Mouse (Mus musculus) cerebellum, postnatal 36 days (tissue): ENCODE measurements at regions not wholly inside any gene's neighbourhood (a gene's known extent, or its start where the extent isn't known, plus 50 kb on each side); places are given as distances from the start of the nearest gene placed in this dataset.

Experiments
- DNase-seq, 2 experiments: peaks; one replicate each; pipeline ENCODE4 v3.0.0; 2021 to 2022; ENCODE audit warnings: mixed read lengths in 2 of 2

DNA sequence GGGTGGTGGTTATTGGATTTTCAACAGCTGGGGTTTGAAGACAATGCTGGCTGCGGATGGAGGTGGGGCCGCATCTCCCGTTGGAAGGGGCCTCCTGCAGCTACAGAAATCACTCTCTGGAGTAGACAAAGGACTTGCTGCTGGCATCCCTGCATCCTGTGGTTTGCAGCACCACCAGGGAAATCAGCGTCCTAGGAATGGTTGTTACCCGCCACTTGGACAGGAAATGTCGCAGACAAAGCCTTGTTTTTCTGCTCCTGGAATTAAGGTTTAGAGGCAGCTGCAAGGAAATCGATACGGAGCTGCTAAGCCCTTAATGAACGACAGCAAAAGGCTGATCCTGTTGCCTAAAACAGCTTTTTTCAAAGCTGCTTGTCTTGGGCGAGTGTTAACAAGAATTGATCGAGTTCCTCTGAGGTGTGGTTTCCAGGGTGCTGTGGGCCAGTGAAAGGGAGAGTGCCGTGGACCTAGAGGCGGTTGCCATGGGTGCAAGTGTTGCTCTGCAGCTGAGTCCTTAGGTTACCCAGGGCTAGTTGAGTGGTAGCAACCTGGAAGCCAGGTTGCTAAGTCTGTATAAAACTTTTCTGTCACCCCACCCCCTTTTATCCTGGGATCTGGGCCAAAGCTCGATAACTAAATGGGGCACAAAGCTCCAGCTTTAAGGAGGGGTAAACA is 230.6 kb upstream of the Chd6 start:
- DNase-seq: no peak

GRCm38 (mm10) chr2:161338953-161339326 is 230.1 kb upstream of the Chd6 start:
- no peak for DNase-seq

- DNase-seq: no peak
Measured at GRCm38 (mm10) chr2:161332653-161333052, 223.8 kb upstream of the Chd6 start.

GRCm38 (mm10) chr2:161331850-161332365 is 223.0 kb upstream of the Chd6 start:
- no peak for DNase-seq

DNA sequence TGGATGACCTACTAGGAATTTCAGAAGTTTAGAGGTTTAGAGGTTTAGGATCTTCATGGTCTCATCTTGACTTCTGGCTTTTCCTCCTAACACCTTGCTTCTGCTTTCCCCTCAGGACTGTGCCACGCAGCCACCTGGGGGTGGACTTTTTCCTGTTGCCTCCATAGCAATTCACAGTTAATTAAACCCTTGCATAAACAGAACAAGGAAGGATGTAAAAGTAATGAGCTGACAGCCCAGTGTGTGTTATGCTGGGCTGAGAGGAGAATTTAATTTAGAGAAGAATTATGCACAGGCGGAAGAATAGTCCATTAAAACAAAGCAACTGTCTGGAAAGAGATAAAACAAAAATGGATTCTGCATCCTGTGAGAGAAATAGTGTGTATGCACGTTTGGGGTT is 193.9 kb upstream of the Chd6 start:
- DNase-seq: no peak

DNA sequence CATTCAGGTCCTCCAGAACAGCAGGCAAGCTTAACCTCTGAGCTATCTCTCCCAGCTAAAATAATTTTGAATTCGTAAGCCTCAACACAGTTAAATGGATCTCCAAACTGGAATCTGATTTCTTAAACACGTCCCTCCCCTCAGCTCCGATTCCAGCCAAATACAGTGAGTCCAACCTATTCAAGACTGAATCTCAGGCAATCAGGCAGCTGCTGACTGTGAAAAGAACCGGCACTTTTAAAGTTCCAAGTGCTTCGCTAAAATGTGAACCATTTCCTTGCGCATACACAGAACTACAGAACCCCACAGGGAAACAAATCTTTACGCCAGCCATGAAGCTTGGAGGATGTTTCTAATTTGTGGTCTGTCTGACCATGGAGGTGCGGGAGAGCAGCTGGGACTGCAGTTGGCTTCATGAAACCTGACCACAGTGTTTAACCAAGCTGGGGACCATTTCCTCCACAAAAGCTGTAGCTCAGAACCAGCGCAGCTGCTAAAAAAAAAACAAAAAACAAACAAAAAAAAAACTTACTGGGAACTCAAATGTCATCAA is 160.1 kb upstream of the Chd6 start:
- no peak for DNase-seq

DNA sequence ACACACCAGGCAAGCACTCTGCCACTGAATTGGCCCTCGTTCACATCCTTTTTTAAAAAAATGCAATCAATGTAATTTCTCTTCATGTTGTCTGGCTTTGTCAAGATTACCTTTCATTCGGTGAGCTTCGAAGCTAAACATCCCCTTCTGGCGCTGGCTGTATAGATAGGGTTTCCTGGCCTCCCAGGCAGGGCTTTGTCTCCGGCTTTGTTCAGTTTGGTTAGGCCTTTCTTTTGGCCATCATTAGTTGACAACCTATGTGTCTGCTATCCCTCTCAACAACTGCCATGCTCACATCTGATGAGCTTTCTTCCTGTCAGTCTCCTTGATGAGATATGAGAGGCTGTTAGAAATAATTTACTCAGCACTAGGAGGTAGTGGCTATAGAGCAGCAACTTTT is 157.6 kb upstream of the Chd6 start:
- no peak for DNase-seq

- no peak for DNase-seq
Measured at GRCm38 (mm10) chr2:161265211-161265610, 156.3 kb upstream of the Chd6 start.

- no peak for DNase-seq
Measured at GRCm38 (mm10) chr2:161252761-161253160, 143.9 kb upstream of the Chd6 start.

GRCm38 (mm10) chr2:161241665-161242064 is 132.8 kb upstream of the Chd6 start:
- no peak for DNase-seq

GRCm38 (mm10) chr2:161237280-161237819 is 128.5 kb upstream of the Chd6 start:
- DNase-seq: no peak

DNA sequence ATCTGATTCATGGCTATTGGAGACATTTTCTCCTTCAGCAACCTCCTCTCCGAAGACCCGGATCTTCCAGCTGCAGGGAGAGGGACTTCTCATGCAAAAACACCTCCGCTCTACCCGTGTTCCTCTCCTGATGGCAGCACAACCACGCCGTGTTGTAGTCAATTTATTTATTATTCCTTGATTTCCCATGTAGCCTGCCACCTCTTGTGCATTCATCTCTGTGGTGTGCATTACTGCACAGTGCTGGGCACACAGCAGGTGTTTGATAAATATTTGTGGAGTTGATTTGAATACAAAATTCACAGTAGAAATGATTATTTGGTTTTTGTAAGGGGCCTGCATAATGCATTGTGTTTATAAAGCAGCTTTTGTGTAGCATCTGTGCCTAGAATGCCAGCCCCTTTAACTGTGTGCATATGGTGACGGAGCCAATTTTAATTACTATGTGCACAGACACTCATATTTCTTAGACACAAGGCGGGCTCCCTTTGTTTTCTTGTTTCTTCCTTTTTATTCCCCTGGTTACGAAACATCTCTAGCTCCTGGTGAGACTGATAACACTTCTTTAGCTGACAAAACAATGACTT is 124.4 kb upstream of the Chd6 start:
- DNase-seq: no peak

GRCm38 (mm10) chr2:161231405-161231804 is 122.5 kb upstream of the Chd6 start:
- no peak for DNase-seq

- DNase-seq: no peak
Measured at GRCm38 (mm10) chr2:161215736-161216135, 106.9 kb upstream of the Chd6 start.

- peak; percentile 78 to 79 for DNase-seq
Measured at GRCm38 (mm10) chr2:161214681-161215458, 106.0 kb upstream of the Chd6 start.

DNA sequence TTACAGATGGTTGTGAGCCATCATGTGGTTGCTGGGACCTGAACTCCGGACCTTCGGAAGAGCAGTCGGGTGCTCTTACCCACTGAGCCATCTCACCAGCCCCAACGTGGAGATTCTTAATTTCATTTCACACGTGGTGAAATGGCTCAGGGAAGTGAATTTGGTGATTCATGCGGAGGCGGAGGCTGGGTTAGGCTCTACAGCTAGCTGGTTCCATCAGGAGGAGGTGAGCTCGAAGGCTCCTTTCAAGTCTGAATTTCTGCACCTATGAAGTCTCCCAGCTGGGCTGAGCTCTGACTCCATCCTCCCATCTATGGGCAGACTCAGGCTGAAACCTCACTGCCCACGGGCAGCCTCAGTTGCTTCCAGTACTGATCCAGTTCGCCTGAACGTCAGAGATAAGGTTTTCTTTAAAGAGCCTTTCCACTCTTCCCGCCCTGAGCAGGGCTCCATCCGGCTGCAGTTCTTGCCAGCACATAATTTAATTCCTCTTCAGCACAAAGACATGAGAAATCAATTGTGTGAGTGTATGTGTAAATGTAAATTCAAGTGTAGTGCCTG is 103.5 kb upstream of the Chd6 start:
- no peak for DNase-seq

DNA sequence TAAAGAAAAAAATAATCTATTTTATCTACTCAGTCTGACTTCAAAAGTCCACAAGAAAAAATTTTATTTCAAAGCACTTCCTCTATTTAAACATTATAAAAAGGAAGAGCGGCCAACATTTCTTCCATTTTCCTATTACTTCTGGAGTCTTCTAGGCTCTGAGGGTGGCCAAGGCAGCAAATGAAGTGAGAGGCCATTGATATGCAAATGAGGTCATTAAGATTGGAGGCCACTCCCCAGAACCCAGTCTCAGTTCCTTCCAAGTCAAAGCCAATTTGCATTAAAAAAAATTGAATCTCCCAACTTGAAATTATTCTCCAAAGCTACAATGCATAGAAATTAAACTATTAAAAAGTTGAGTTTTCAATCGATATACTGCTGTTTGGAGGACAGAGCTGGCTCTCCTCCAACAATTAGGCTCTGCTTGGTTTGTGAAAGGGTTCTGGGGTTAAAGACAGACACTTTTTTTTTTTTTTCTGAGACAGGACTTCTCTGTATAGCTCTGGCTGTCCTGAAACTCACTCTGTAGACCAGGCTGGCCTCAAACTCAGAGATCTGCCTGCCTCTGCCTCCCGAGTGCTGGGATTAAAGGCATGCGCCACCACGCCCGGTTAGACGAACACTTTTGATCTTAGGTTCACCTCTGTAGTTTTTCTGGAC is 88.0 kb upstream of the Chd6 start:
- DNase-seq: no peak

DNA sequence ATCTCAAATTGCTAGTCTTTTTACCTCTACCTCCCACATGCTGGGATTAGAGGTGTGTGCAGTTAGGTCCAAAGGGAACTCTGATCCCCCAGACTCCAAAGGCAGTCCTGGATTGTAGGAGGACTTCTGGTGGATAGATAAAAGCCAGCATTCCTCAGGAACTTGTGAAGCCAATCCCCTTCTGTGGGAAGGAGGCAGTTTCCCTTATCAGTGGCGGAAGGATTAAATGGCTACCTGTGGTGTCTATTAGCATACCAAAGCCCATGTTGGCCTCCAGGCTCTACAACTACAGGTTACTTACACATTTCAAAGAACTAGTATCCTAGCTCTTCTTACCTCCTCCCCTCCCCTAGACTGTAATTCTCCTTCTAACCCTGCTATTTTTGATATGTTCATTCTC is 78.6 kb upstream of the Chd6 start:
- DNase-seq: no peak

GRCm38 (mm10) chr2:161185122-161185521 is 76.2 kb upstream of the Chd6 start:
- DNase-seq: no peak

GRCm38 (mm10) chr2:161177355-161178021 is 68.6 kb upstream of the Chd6 start:
- DNase-seq: peak; percentile 69 to 77

- no peak for DNase-seq
Measured at GRCm38 (mm10) chr2:161166681-161167080, 57.8 kb upstream of the Chd6 start.

GRCm38 (mm10) chr2:161165495-161165894 is 56.6 kb upstream of the Chd6 start:
- no peak for DNase-seq
